Mouse (Mus musculus) cerebellum, adult 11-12 months (tissue): Measurements from ENCODE around the gene Pnpla2.
"Not testable (repeated sequence)": the region's sequence is repeated elsewhere in the genome, so short reads cannot be mapped to it uniquely, and the experiment has no call there.

ENCODE experiments used
- DNase-seq: peaks from one replicate; pipeline ENCODE4 v3.0.0; 2022

Gene Pnpla2

DNA sequence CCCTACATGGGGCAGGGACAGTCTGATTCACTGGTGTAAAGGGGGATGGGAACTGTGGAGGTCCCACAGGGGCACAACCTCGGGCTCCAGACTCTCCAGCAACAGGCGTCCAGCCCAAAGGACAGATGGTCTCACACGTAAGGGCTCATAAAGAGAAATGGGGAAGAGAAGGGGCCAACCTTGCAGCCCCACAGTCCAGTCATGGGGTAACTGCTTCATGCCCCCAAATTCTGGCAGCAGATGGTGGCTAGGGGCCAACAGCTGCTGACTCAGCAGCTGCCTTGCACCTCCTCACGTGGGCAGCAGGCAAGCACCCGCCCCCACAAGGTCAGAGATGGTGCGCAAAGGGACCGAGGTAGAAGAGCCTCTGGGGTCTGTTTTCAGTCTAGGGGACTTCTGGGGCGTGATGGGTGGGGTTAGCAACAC lies 22.8 kb upstream of the Pnpla2 start:
- peak; percentile 86 for DNase-seq

DNA sequence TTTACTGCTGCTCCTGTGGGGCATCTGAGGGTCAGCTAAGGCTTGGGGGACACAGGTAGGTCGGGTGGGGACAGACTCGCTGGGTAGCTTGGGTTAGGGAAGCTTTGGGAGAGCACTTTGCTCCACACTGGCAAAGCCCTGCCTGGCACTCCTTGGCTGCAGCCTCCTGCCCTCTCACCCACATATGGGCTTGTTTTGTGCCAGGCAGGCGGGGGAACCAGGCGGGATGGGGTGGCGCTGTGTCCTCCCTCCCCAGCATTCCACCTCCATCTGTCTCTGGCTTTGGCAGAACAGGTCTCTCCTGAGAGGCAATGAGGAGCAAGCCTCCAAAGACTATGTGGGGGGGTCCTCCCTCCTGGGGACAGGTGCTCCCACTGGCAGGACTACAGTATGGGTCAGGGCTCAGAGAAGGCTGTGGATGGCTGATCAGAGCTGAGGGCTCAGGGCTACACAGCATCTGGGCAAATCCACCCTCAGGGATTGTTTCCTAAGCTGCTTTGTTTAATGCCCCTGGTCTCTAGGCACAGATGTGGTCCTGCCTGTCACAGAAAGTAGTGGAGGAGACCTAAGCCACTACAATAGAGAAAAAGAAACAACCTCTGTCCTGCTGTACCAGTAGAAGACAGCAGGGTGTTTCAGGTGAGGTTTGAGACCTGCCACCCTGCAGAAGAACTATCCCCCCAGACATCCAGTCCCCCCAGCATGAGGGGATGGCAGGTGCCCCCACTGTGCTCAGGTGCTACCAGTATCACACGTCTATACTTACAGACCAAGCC lies 22.1 kb upstream of the Pnpla2 start:
- peak; percentile 98 for DNase-seq

DNA sequence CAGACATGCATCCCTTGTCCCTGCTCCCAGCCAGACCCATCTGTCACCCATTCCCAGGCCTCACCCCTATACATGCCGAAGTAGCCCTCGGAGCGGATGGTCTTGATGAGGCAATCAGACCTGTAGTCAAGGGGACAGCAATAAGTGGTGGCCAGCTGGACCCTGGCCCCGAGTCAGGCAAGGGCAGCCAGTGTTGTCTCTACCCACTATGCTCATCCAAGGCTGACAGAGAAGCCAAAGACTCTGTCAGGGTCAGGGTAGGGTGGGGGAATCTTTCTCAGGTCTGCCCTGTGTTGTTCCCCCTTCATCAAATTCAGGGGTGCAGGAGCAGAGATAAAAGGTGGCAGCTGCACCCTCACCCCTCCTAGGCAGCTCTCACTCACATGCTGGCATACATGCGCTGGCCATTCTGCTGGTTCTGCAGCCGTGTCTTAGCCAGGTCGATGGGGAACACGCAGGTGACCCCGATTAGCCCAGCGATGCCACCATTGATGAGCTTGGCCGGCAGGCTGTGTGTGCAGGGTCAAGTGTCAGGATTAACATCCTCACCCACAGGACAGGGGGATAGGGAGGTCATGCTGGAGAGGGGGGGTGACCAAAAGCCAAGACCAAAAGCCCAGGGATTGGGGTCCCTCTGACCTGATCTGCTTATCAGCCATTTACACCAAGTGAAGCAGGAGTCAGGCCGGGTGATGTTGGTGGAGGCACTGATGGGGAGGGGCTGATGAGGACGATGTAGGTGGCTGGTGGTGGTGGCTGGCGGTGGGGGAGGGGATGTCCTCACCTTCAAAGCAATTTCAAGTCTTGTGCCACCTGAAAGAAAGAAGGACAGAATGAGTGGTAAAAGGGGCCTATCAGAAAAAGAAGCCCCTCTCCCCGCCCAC lies 21.2 kb upstream of the Pnpla2 start:
- DNase-seq: peak; percentile 83

- DNase-seq: peak; percentile 88
These were observed 20.5 kb upstream of the Pnpla2 start for GRCm38 (mm10) chr7:141434464-141434863.

GRCm38 (mm10) chr7:141435129-141435855 lies 19.7 kb upstream of the Pnpla2 start:
- peak; percentile 84 for DNase-seq

DNA sequence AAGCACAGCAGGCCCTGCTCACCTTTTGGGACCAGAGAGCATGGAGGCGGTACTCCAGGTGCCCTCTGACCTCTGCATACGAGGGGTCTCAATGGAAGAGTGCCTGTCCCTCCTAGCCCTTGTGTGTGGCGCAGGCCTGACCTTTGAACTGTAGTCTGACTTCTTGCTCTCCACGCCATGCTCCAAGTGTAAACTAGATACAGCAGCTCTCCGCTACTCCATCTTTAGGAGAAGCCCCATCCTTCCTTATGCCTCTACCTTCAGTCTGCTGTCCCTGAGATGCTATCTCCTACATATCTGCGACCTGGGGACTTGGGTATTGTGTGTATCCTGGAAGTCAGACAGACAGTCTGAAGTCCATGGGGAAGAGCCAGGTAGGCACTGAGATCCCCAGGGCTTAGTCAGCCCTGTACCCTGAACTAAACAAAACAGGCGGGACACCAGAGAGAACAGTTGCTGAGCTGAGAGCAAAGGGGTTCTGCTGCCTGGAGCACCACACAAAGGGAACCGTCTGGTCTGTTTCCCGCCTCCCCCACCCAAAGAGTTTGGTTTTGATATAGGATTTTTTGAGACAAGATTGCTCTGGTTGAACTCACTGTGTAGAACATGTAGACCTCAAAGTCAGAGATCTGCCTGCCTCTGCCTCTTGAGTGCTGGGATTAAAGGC lies 19.0 kb upstream of the Pnpla2 start:
- peak; percentile 77 for DNase-seq

DNA sequence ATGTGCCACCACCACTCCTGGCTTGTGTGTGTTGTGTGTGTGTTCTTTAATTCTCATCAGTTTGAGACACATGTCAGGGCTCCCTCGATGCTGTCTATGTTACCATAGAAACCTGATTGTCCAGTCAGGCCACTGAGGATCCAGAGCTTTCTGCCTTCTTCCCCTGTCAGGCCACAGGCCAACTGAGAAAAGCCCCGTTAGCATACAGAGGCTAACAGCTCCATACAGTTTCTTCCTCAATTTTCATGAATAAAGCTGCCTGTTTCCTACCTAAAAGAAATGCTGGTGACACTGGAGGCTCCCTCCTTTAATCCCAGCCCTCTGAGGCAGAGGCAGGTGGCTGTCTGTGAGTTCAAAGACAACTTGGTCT lies 18.5 kb upstream of the Pnpla2 start:
- DNase-seq: peak; percentile 48

DNA sequence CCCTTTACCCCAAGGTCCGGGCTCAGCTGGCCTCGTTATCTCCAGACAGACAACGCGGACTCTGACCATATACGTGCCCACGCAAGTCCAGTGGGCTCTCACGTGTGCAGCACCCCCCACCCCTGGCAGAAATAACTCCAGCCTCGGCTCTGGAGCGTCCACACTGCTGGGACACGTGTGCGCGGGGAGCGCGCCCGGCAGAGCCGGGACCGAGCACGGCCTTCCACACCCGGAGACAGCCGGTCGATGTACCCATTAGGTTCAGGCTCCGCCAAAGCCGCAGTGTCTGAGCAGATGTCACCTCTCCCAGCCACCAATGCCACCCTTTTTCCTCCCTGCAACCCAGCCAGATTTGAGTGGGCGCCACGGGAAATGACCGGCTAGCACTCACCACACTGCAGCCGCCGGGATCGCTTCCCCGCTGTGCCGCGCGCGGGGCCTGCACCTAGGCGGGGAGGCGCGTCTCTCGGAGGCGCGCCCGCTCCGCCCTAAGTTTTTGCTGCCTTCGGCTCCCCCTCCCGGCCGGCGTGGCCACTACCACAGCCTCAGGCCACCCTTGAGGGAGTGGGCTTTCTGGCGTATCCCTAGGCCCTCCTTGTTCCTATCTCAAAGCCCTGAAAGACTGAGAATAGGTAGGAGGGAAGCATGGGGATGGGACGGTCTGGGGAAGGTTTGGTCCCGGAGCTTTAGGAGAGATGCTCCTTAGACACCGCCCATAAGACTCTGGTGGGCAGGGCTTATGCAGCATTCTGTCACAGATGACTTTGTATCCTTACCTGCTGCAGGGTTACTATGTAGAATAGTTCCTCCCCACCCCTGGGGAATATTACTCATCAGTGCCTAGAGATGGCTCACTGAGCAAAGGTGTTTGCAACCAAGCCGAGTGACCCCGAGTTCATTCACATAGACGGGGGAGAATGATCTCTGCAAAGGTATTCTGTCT lies 17.5 kb upstream of the Pnpla2 start, which contains the start of gene Slc25a22:
TSS of gene Slc25a22 (minus strand) at position 715 of the 943 bp plus-strand sequence.
- peak; percentile 88 for DNase-seq

DNA sequence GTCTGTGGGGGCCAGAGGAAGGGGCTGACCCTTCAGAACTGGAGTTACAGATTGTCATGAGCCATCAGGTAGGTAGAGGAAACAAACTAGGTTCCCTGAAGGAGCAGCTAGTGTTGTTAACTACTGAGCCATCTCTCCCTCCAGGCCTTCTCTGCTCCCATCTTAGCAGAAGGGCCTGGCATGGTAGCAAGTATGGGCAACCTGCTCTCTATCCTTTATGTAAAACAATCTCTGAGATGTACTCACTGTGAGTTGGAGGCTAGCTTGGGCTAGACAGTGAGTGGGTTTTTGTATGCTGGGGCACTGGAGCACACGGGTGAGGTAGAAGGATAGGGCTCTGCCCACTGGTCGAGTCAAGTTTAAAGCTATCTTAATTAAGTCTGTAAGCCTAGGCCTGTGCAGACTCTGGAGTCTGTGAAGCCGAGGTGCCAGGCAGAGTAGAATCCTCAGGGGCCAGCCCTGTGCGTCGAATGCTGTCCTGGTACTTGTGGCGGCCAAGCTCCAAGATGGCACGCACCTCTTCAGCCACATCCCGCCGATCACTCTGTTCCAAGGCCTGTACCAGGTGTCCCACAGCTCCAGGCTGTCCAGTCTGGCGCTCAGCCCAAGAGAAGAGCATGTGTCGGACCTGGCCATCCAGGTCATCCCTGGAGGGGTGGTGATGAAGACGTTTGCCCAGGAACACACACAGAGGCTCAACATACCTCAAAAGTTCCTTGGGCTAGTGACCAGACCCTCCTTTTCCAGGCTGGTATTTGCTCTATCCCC lies 16.6 kb upstream of the Pnpla2 start:
- peak; percentile 94 for DNase-seq

DNA sequence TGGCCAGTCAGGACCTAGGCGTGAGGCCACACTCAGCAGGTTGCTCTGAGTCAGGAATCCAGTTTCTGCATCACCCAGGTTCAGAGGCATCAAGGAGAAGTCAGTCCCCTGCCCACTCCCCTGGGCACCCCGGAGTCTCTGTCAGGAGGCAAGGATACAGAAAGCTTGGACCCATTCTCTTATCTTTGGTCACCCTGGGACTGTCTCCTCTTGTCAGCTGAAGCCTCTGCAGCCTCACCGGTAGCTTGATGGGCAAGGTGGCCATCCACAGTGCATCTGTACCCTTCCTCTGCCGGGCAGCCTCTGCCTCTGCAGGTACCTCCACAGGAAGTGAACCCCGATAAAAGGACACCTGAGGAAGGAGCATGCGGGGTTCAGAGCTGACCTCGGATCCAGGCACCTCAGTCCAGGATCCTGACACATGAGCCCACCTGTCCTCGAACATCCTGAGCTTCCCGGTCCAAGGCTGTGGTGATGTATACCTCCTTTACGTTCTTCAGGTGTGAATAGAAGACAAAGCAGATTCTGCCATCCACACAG lies 15.8 kb upstream of the Pnpla2 start:
- peak; percentile 61 for DNase-seq

DNA sequence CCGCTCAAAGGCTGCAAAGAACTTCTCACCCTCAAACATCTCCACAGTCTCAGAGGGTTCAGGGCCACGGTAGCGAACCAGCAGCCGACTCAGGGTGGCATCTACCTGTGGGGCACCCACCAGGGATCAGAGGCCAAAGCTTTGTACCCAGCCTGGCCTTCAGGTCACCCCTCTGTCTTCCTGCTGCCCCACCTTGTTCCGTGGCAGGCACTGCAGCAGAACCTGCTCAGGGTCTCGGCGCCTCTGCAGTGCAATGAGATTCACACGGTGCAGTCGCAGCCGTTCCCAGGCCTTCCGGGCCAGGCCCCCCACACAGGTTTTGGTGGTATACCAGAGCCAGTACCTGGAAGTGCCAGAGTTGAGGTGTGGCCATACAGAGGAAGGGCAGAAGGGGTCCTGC lies 15.2 kb upstream of the Pnpla2 start:
- DNase-seq: peak; percentile 70

DNA sequence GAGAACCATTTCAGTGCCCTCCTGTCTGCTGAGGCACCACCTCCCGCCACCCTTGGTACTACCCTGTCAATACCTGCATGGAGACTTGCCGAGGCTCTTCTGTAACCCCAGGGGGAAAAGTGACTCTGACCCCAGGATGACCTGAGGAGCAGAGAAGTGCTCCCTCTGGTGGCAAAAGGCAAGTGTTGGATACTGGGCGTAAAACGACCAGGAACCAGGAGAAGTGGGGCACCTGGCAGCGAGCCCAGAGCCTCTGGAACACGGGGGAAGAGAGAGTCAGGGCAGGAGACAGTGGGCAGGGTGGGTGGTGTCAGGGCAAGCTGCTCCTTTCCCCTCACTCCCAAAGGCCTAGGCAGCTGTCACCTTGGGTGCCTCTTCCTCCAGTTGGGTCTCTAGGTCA lies 14.4 kb upstream of the Pnpla2 start:
- DNase-seq: peak; percentile 83

- peak; percentile 60 for DNase-seq
These were observed 13.5 kb upstream of the Pnpla2 start for GRCm38 (mm10) chr7:141441460-141441859.

GRCm38 (mm10) chr7:141442199-141442598 lies 12.8 kb upstream of the Pnpla2 start:
- peak; percentile 47 for DNase-seq

GRCm38 (mm10) chr7:141443081-141443821 lies 11.7 kb upstream of the Pnpla2 start:
- DNase-seq: peak; percentile 63

- DNase-seq: peak; percentile 42
These were observed 11.2 kb upstream of the Pnpla2 start, which contains the start of gene Pidd1 for GRCm38 (mm10) chr7:141443828-141444237. TSS of gene Pidd1 (minus strand) at chr7:141444025.

DNA sequence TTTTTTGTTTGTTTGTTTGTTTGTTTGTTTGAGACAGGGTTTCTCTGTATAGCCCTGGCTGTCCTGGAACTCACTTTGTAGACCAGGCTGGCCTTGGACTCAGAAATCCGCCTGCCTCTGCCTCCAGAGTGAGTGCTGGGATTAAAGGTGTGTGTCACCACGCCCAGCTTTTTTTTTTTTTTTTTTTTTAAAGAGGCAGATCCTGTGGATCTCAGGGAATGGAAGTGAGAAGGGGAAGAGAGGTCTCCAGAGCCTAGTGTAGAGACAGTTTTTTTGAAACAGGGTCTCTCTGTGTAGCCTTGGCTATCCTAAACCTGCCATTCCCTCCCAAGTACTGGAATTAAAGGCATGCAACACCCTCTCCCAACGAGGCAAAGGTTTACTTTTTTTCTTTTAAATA lies 8.6 kb upstream of the Pnpla2 start:
- DNase-seq: not testable (repeated sequence)

GRCm38 (mm10) chr7:141447110-141447991 lies 7.6 kb upstream of the Pnpla2 start, which contains the start of gene Rplp2:
TSS of gene Rplp2 (plus strand) at chr7:141447370.
- peak; percentile 92 for DNase-seq
